Mouse (Mus musculus) embryonic facial prominence, embryonic 14.5 days (tissue): ENCODE results near the gene Ugt1a1. TPM values are rescaled to one million over a fixed set of nuclear protein-coding genes. Genes with fewer than 3 reads are reported as not detected.
A peak's percentile ranks its signal among the peaks of the same experiment; 100 is the strongest.

Source experiments
- ATAC-seq: fragments of 200-750 bp; cut with Nextera tagmentation; 2 replicates; pipeline ENCODE4 v1.8.0; 2017; ENCODE audit warnings: low read depth, moderate number of reproducible peaks, moderate TSS enrichment
- DNase-seq: peaks from one replicate; pipeline ENCODE4 v3.0.0-alpha.2; 2015; ENCODE audit warnings: low spot score
- H3K27ac ChIP-seq: fragments of 300-500 bp; sonication (generic); replicated peaks from 2 replicates; pipeline ENCODE4 v1.5.1; 2014; ENCODE audit warnings: low read depth, mild to moderate bottlenecking, low read length, moderate library complexity
- H3K27me3 ChIP-seq: fragments of 300-500 bp; sonication (generic); replicated peaks from 2 replicates; pipeline ENCODE4 v1.6.1; 2014; ENCODE audit warnings: low read length; ENCODE audit not compliant: control insufficient read depth, insufficient read depth
- H3K36me3 ChIP-seq: fragments of 300-500 bp; sonication (generic); 2 replicates; pipeline ENCODE4 v1.6.1; 2014; ENCODE audit warnings: low read length, mixed read lengths; ENCODE audit not compliant: control insufficient read depth, insufficient read depth
- H3K4me1 ChIP-seq: fragments of 300-500 bp; sonication (generic); 2 replicates; pipeline ENCODE4 v1.6.1; 2014; ENCODE audit warnings: antibody characterized with exemption, low read length; ENCODE audit not compliant: control insufficient read depth, insufficient read depth
- H3K4me2 ChIP-seq: fragments of 300-500 bp; sonication (generic); 2 replicates; pipeline ENCODE4 v1.6.1; 2014; ENCODE audit warnings: low read depth, mild to moderate bottlenecking, low read length, moderate library complexity, mixed read lengths
- H3K4me3 ChIP-seq: fragments of 300-500 bp; sonication (generic); 2 replicates; pipeline ENCODE4 v1.5.1; 2014; ENCODE audit warnings: low read depth, mild to moderate bottlenecking, low read length
- H3K9ac ChIP-seq: fragments of 300-500 bp; sonication (generic); 2 replicates; pipeline ENCODE4 v1.6.1; 2014; ENCODE audit warnings: low read depth, mild to moderate bottlenecking, low read length, moderate library complexity, mixed read lengths
- H3K9me3 ChIP-seq: fragments of 300-500 bp; sonication (generic); 2 replicates; pipeline ENCODE4 v1.6.1; 2016; ENCODE audit warnings: low read length; ENCODE audit not compliant: control insufficient read depth
- WGBS: fragments of 180-500 bp; shearing (Covaris S2); extraction: QIAGEN DNeasy Blood & Tissue Kit; methylation state at CpG from one replicate; pipeline ENCODE4 v1.1.7; 2014; 5-methylcytosine and 5-hydroxymethylcytosine counted together
- polyA plus RNA-seq: library from polyadenylated mRNA; unstranded; fragments of >200 nt; fragmentation: Nextera tagmentation; extraction: Ambion mirVana; gene quantifications from 2 replicates; pipeline ENCODE4 v1.2.1, GENCODE M21; 2014

Gene Ugt1a1
- polyA plus RNA-seq, 1 experiment from 2014 or later: 0.93 TPM

DNA sequence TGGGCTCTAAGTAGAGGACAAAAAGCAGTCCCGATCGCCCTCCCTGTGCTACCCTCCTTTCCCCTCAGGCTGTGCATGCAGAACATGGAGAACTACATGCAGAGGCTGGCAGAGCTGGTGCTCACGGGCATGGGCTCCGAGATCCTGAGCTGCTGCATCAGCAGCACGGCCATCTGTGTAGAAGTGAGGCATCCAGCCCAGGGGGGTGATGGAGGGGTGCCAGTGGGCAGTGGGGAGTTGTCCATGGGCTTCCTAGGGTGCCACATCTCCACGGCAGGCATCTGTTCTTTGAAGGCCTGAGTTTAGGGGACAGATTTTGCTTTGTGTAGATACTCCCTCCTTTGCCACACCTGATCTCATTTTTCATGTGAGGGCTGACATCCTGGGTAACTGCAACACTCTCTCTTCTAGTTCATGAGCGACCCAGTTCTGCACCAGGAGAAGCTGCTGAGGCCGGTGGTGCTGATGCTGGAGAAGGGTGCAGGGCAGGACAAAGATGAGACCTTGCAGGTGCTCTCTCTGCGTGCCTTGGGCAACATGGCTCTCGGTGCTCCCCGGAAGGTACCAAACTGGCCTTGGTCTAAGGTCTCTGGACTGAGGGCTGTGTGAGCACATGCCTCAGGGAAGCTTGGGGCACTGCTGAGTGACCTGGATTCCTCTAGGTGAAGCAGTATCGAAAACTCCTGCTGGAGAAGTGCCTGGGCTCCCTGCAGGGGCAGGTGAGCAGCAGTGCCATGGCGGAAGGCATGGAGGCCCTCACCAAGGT is 44.4 kb downstream of the Ugt1a1 start:
- Histone ChIP-seq H3K27me3 (no peaks in the 10 kb centered on the region), H3K9me3 (peaks cover 51% of the 10 kb centered on the region), H3K9ac (no peak overlapping the region), H3K4me3 (no peak overlapping the region), H3K4me2 (no peak overlapping the region), H3K4me1 (no peaks in the 10 kb centered on the region), H3K36me3 (peaks cover 19% of the 10 kb centered on the region), H3K27ac (no peak overlapping the region)
- DNase-seq (no peak), ATAC-seq (no peak)
- 76% methylated on average over 13 of the region's 13 CpGs for WGBS

DNA sequence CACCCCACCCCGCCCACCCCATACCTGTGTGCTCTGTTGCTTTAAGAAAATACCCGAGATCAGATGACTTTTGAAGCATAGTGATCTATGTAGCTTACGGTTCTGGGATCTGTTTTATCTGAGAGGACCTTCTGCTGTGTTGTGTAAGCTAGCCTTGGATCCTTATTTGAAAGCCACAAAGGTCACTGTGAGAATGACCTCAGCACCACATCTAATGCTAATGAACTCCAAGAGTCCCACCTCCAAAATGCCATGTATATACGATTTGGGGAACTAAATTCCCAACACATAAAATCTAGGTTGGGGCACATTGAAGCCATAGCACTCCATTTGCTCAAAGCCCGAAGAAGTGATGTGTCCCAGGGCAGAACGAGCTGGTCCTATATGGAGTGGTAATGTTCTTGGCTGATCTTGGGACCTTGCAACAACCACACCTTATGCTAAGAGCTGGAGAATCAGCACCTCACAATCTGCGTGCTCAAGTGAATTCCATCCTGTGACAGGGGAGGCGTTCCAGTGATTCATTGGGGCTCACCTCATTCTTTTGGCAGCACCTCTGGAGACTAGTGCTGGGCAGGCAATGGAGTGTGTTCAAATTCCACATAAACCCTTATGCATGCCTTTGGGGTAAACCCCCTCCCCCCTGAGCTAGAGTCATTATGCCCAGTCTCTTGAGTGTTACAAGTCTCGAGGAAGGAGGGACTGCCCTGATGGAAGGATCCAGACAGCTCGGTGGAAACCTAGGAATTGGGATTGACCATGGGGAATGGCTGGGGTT is 45.3 kb downstream of the Ugt1a1 start:
- WGBS: 76% methylated on average over 10 of the region's 10 CpGs

DNA sequence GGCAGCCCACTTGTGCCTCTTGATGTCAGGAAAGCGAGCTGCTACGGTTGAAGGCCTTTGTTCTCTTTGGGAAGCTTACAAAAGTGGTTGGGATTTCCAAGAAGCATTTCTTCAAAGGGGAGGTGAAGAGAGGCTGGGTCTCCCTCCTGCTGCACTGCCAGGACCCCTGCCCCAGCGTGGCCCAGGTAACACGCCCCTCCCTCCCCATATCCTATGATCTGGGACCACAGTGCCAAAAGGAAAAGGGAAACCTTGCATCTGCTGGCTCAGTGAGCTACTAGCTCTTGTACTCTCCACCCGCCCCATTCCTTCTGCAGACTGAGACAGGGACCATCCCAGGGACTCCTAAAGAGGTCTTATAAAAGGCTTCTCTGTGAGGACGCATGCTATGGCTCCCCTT is 45.9 kb downstream of the Ugt1a1 start:
- no peak overlapping the region for H3K27ac ChIP-seq
- H3K36me3 ChIP-seq: peaks cover 34% of the 10 kb centered on the region
- no peak for ATAC-seq
- H3K27me3 ChIP-seq: no peaks in the 10 kb centered on the region
- no peaks in the 10 kb centered on the region for H3K4me1 ChIP-seq
- no peak overlapping the region for H3K9ac ChIP-seq
- 82% methylated on average over 6 of the region's 6 CpGs for WGBS
- H3K4me2 ChIP-seq: no peak overlapping the region
- peaks cover 39% of the 10 kb centered on the region for H3K9me3 ChIP-seq
- no peak for DNase-seq
- no peak overlapping the region for H3K4me3 ChIP-seq

More for the DNA sequence above, 45.3 kb downstream of the Ugt1a1 start:
- Histone ChIP-seq H3K9ac (no peak overlapping the region), H3K4me2 (no peak overlapping the region), H3K4me3 (no peak overlapping the region), H3K4me1 (no peaks in the 10 kb centered on the region), H3K9me3 (peaks cover 45% of the 10 kb centered on the region), H3K27ac (no peak overlapping the region), H3K27me3 (no peaks in the 10 kb centered on the region), H3K36me3 (peaks cover 28% of the 10 kb centered on the region)
- ATAC-seq (no peak), DNase-seq (no peak)

DNA sequence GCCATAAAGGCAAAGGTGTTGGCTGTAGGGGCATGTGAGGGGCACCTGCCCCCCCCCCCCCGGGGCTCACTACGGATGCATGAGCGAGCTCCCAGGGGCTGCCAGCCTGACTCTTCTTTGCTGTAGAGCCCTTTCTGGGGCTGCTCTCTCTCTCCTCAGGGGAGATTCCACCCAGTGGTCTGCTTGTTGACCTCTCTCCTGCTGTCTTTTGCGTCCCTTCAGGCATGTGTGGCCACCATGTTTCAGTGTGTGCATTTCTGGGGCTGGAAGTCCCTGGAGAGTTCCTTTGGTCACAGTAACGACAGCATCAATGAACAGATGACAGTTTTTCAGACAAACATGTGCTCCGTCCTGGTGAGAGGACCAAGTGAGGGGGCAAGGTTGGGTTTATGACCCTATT is 46.6 kb downstream of the Ugt1a1 start:
- H3K4me2 ChIP-seq: no peak overlapping the region
- H3K4me1 ChIP-seq: no peaks in the 10 kb centered on the region
- no peak overlapping the region for H3K9ac ChIP-seq
- peaks cover 32% of the 10 kb centered on the region for H3K9me3 ChIP-seq
- H3K27ac ChIP-seq: no peak overlapping the region
- ATAC-seq (no peak), DNase-seq (no peak)
- peaks cover 41% of the 10 kb centered on the region for H3K36me3 ChIP-seq
- 64% methylated on average over 6 of the region's 6 CpGs for WGBS
- no peaks in the 10 kb centered on the region for H3K27me3 ChIP-seq
- no peak overlapping the region for H3K4me3 ChIP-seq

DNA sequence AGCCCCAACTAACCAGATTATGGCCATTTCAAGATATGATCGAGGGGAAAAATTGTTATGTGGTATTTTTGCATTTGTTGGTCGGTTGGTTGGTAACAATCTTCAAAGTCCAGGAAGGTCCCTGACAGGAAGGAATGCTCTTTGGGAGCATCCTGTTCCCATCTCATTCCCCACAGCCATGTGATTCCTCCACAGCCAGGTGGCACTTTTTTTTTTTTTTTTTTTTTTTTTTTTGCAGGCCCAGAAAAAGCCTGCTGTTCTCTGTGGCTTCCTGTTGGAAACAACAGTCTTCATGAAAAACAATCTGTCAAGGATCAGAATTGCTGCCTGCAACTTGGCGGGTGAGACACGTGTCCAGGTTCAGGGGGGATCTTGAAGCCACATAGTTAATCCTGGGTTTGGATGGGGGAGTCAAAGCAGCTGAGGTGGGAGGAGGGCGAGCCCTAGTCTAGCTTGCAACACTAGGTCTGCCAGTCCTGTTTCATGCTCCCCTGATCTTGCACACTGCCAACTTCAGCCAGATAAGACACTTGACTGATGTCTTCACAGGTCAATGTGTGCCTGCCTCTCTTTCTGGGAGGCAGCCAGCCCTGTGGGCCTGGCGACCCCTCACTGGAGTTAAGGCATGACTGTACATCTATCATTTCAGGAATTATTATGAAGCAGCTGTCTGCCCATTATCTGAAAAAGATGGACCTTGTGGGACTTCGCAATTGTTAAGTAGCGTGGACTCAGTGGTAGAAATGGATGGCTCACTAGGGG is 47.3 kb downstream of the Ugt1a1 start:
- DNase-seq (peak; percentile 79), ATAC-seq (no peak)
- no peaks in the 10 kb centered on the region for H3K4me1 ChIP-seq
- 73% methylated on average over 8 of the region's 8 CpGs for WGBS
- no peak overlapping the region for H3K27ac ChIP-seq
- H3K4me2 ChIP-seq: no peak overlapping the region
- H3K27me3 ChIP-seq: no peaks in the 10 kb centered on the region
- H3K9ac ChIP-seq: no peak overlapping the region; the same call in 1 of the 2 replicates
- peaks cover 48% of the 10 kb centered on the region for H3K36me3 ChIP-seq
- peaks cover 27% of the 10 kb centered on the region for H3K9me3 ChIP-seq
- H3K4me3 ChIP-seq: no peak overlapping the region

DNA sequence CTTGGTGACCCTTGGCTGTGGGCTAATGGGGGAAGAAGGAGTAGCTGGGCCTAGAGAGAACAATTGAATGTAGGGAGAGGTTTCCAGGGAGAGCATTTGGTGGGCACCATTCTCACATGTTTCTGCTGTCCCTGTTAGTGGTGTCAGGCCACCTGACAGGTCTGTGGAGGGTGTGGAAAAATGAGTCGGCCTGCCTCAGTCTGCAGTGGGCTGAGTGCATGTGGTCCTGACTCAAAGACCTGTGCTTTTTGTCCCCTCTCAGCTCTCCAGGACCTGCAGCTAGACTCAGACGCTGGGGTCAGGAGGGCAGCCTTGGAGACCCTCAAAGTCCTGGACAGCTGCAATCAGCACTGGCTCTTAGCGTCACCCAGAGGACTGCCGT is 47.9 kb downstream of the Ugt1a1 start:
- H3K9ac ChIP-seq: no peak overlapping the region; the same call in 1 of the 2 replicates
- no peaks in the 10 kb centered on the region for H3K4me1 ChIP-seq
- no peak overlapping the region for H3K4me2 ChIP-seq
- WGBS: 78% methylated on average over 4 of the region's 4 CpGs
- no peak overlapping the region for H3K27ac ChIP-seq
- no peaks in the 10 kb centered on the region for H3K27me3 ChIP-seq
- peaks cover 22% of the 10 kb centered on the region for H3K9me3 ChIP-seq
- H3K36me3 ChIP-seq: peaks cover 53% of the 10 kb centered on the region
- ATAC-seq: no peak
- DNase-seq: no peak
- no peak overlapping the region for H3K4me3 ChIP-seq

DNA sequence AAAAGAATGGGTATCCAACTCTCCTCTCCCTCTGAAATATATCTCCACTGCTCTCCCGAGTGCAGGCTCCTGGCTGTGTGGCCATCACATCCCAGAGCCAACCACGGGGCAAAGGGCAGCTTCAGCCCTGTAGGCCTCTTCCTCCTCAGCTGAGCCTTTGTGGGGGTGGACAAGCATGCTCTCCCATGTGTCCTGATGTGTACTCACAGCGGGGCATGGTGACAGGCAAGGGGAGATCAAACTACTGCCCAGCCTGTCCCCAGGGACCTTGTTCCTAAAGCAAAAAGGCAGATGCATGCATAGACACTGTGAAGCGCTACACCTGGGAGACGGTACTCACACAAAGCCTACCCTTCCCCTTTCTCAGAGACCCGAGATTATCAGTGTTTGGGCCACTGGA is 48.4 kb downstream of the Ugt1a1 start:
- Histone ChIP-seq H3K27ac (no peak overlapping the region), H3K36me3 (peaks cover 58% of the 10 kb centered on the region), H3K4me2 (no peak overlapping the region), H3K4me1 (no peaks in the 10 kb centered on the region), H3K27me3 (no peaks in the 10 kb centered on the region), H3K9ac (no peak overlapping the region), H3K4me3 (no peak overlapping the region), H3K9me3 (peaks cover 17% of the 10 kb centered on the region)
- WGBS: 74% methylated on average over 6 of the region's 6 CpGs
- DNase-seq: peak; percentile 78
- ATAC-seq: no peak; the same call in 1 of the 2 replicates

DNA sequence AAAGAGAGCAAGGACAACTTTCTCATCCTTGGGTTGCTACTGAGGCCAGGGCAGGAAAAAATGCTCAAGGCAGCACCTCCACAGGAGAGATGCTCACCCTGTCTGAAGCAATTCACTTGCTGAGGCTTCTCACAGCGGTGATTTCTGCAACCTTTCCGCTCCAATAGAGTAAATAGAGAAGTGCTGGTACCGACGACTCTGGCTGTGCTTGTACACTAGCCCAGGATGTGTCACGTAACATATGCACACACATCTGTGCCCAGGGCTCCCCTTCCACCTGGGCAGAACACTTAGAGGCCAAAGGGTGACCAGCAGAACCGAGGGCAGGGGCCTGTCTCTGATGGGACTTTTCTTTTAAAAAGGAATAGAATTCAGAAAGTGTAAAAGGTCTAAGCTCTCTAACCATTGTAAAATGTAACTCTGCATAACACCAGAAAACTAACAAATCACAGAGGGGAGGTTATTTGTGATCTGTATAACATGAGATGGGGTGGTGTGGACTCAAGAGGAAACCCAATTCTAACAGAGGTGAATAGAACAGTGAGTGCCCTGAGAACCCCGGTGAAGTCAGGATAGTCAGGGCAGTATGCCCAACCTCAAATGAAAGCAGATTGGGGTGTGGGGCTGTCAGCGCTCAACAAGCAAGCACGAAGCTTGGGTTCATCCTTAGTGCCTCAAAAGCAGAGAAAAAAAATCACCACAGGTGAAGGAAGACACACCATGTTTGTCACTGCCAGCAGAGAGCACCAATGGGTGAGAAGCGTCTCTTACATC is 49.0 kb downstream of the Ugt1a1 start:
- H3K9ac ChIP-seq: no peak overlapping the region
- H3K36me3 ChIP-seq: peaks cover 65% of the 10 kb centered on the region
- 84% methylated on average over 10 of the region's 10 CpGs for WGBS
- peaks cover 11% of the 10 kb centered on the region for H3K9me3 ChIP-seq
- no peaks in the 10 kb centered on the region for H3K4me1 ChIP-seq
- no peak overlapping the region for H3K4me3 ChIP-seq
- no peaks in the 10 kb centered on the region for H3K27me3 ChIP-seq
- no peak overlapping the region for H3K4me2 ChIP-seq
- ATAC-seq (no peak), DNase-seq (no peak)
- no peak overlapping the region for H3K27ac ChIP-seq
